Mouse (Mus musculus): ENCODE results near the gene D1Ertd622e.

DNA sequence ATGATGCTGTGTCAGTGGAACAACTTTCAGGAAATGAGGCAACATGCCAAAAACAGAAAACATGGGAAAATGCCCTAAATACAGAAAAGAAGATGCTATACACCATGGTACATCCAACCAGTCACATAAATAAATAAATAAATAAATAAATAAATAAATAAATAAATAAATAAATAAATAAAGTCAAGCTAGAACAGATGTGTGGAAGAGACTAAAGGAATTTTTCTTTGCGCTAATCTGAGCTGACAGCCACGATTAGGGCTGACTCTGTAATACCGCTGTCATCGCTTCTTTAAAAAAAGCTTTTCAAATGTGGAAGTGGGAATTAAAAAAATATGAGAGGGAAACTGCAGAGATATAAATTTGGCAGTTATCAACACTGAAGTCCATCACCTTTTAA lies 93.9 kb downstream of the D1Ertd622e start:
- TF ChIP-seq CTCF (IDR thresholded peaks at IDR 0.05; ENCODE audit: low read depth, low read length) (no peak), POLR2A (IDR thresholded peaks at IDR 0.05; ENCODE audit: extremely low read depth, insufficient read depth, low read length) (no peak)
